8 mouse cellular contexts compared by ENCODE assay signal in genomic region chr2:125624127-125624685, GRCm38 (mm10). TPM values are rescaled to one million over a fixed set of nuclear protein-coding genes. Genes with fewer than 3 reads are reported as not detected.
DNase-seq lines count a peak whose midpoint lies in the region; ATAC-seq and TF ChIP-seq lines count a peak whose summit lies in the region.

No protein-coding gene starts in this region.

- H3K9ac ChIP-seq in lung, embryonic 16.5 days (ENCODE audit: low read length), result peak overlapping the region; percentile 90
- H3K9ac ChIP-seq in intestine, embryonic 14.5 days (ENCODE audit: low read length), result peak overlapping the region; percentile 78
- peak overlapping the region; percentile 64 for H3K9ac ChIP-seq in neural tube, embryonic 12.5 days

- H3K27me3 ChIP-seq in lung, embryonic 16.5 days (ENCODE audit: control insufficient read depth, insufficient read depth, low read depth, low read length), result no peaks in the 10 kb centered on the region
- H3K27me3 ChIP-seq in intestine, embryonic 14.5 days (replicated peaks; ENCODE audit: control insufficient read depth, insufficient read depth, low read length), result no peaks in the 10 kb centered on the region
- H3K27me3 ChIP-seq in neural tube, embryonic 12.5 days (replicated peaks), result no peaks in the 10 kb centered on the region

- peaks cover 19% of the 10 kb centered on the region for H3K4me1 ChIP-seq in lung, embryonic 16.5 days (replicated peaks; ENCODE audit: control insufficient read depth, insufficient read depth, low read length)
- no peaks in the 10 kb centered on the region for H3K4me1 ChIP-seq in cortical plate, adult 2 months (ENCODE audit: control insufficient read depth, insufficient read depth, low read length)
- peaks cover 10% of the 10 kb centered on the region; the same call in 1 of the 2 replicates for H3K4me1 ChIP-seq in intestine, embryonic 14.5 days (replicated peaks; ENCODE audit: control insufficient read depth, insufficient read depth, low read length)
- H3K4me1 ChIP-seq in neural tube, embryonic 12.5 days, result peaks cover 14% of the 10 kb centered on the region

- H3K9me3 ChIP-seq in lung, embryonic 16.5 days (ENCODE audit: control insufficient read depth, low read length), result no peaks in the 10 kb centered on the region
- no peaks in the 10 kb centered on the region for H3K9me3 ChIP-seq in intestine, embryonic 14.5 days (ENCODE audit: control insufficient read depth, low read length)
- no peaks in the 10 kb centered on the region for H3K9me3 ChIP-seq in neural tube, embryonic 12.5 days

- H3K36me3 ChIP-seq in lung, embryonic 16.5 days (ENCODE audit: control insufficient read depth, insufficient read depth, low read length), result peaks cover 8% of the 10 kb centered on the region
- peaks cover 12% of the 10 kb centered on the region for H3K36me3 ChIP-seq in intestine, embryonic 14.5 days (ENCODE audit: control insufficient read depth, insufficient read depth, low read length)
- peaks cover 8% of the 10 kb centered on the region for H3K36me3 ChIP-seq in neural tube, embryonic 12.5 days

- TF ChIP-seq POLR2A in cortical plate, adult 2 months (IDR thresholded peaks at IDR 0.05; ENCODE audit: extremely low read depth, insufficient read depth, low read length), result no peak

- WGBS in lung, embryonic 16.5 days, result 5% methylated on average over 9 of the region's 9 CpGs
- 8% methylated on average over 9 of the region's 9 CpGs for WGBS in intestine, embryonic 14.5 days
- WGBS in neural tube, embryonic 12.5 days, result 10% methylated on average over 9 of the region's 9 CpGs

- no peak for ATAC-seq in lung, embryonic 16.5 days (ENCODE audit: low read depth)
- ATAC-seq in intestine, embryonic 14.5 days (replicated peaks; ENCODE audit: low FRiP score, low TSS enrichment, low read depth), result no peak; the same call in 1 of the 2 replicates
- ATAC-seq in neural tube, embryonic 12.5 days (ENCODE audit: low FRiP score, low read depth), result no peak

- peak overlapping the region; percentile 37; the same call in 1 of the 2 replicates for H3K27ac ChIP-seq in lung, embryonic 16.5 days (ENCODE audit: low read length)
- H3K27ac ChIP-seq in cortical plate, adult 2 months (ENCODE audit: insufficient read depth, low read length), result no peak overlapping the region
- peak overlapping the region; percentile 27; the same call in 1 of the 2 replicates for H3K27ac ChIP-seq in intestine, embryonic 14.5 days (ENCODE audit: low read depth)
- H3K27ac ChIP-seq in neural tube, embryonic 12.5 days, result no peak overlapping the region

- no peak for TF ChIP-seq CTCF in cortical plate, adult 2 months (IDR thresholded peaks at IDR 0.05; ENCODE audit: extremely low read depth, insufficient read depth, low read length)

- peak overlapping the region; percentile 88 for H3K4me3 ChIP-seq in lung, embryonic 16.5 days (ENCODE audit: low read length)
- H3K4me3 ChIP-seq in cortical plate, adult 2 months (ENCODE audit: insufficient read depth, low read length), result peak overlapping the region; percentile 47; the same call in 1 of the 2 replicates
- peak overlapping the region; percentile 92 for H3K4me3 ChIP-seq in intestine, embryonic 14.5 days (ENCODE audit: low read depth, low read length)
- H3K4me3 ChIP-seq in neural tube, embryonic 12.5 days, result peak overlapping the region; percentile 78

- no peak for DNase-seq in lung, postnatal 25 days (ENCODE audit: low spot score)
- no peak for DNase-seq in intestine, embryonic 14.5 days (ENCODE audit: low spot score)
- no peak for DNase-seq in cerebellum, postnatal 10 days
- no peak for DNase-seq in cerebellum, postnatal 14 days
- DNase-seq in natural killer cell, adult 2 months (ENCODE audit: low spot score in 2 of 2), result no peak

- peak overlapping the region; percentile 72 for H3K4me2 ChIP-seq in lung, embryonic 16.5 days (ENCODE audit: low read depth, low read length)
- H3K4me2 ChIP-seq in intestine, embryonic 14.5 days (ENCODE audit: low read length), result peak overlapping the region; percentile 71
- H3K4me2 ChIP-seq in neural tube, embryonic 12.5 days (replicated peaks), result peak overlapping the region; percentile 58

RNA-seq across cellular contexts. Expression of gene Cep152, which starts 0.7 kb away (rescaled TPM):
- 8.6 and 9.6 TPM in 2 replicates for polyA plus RNA-seq in lung, embryonic 16.5 days (2015; fragmentation: Nextera tagmentation; extraction: Ambion mirVana)
- 2.0 TPM in 2 replicates for polyA plus RNA-seq in cortical plate, adult 2 months (2012; rRNA removed)
- polyA plus RNA-seq in intestine, embryonic 14.5 days (2014; fragmentation: Nextera tagmentation; extraction: Ambion mirVana), result 6.3 and 6.8 TPM in 2 replicates
- 6.0 and 6.6 TPM in 2 replicates for polyA plus RNA-seq in neural tube, embryonic 12.5 days (2016; fragmentation: Nextera tagmentation; extraction: Ambion mirVana)

RNA-seq across cellular contexts. Expression of gene Eid1, which starts 48.7 kb away (rescaled TPM):
- 101 and 105 TPM in 2 replicates for polyA plus RNA-seq in lung, embryonic 16.5 days (2015; fragmentation: Nextera tagmentation; extraction: Ambion mirVana)
- 177 and 189 TPM in 2 replicates for polyA plus RNA-seq in cortical plate, adult 2 months (2012; rRNA removed)
- 155 and 160 TPM in 2 replicates for polyA plus RNA-seq in intestine, embryonic 14.5 days (2014; fragmentation: Nextera tagmentation; extraction: Ambion mirVana)
- polyA plus RNA-seq in neural tube, embryonic 12.5 days (2016; fragmentation: Nextera tagmentation; extraction: Ambion mirVana), result 351 and 393 TPM in 2 replicates

Comparison
In these comparisons a context has a peak if more than half of its experiments do, and no peak if none do; other contexts are left out.
1. H3K27ac ChIP-seq: peak in lung, embryonic 16.5 days (single experiment) and intestine, embryonic 14.5 days (single experiment); none in cortical plate, adult 2 months (single experiment) and neural tube, embryonic 12.5 days (single experiment).
2. Peak in every context shown above with its lines, with median percentiles within 50 percentile points of each other: H3K4me2 ChIP-seq, H3K4me3 ChIP-seq and H3K9ac ChIP-seq.